Mouse (Mus musculus): ENCODE measurements around the gene Olfr1282.
"Not testable (repeated sequence)": the region's sequence is repeated elsewhere in the genome, so short reads cannot be mapped to it uniquely, and the experiment has no call there.

Olfr1282 gene

DNA sequence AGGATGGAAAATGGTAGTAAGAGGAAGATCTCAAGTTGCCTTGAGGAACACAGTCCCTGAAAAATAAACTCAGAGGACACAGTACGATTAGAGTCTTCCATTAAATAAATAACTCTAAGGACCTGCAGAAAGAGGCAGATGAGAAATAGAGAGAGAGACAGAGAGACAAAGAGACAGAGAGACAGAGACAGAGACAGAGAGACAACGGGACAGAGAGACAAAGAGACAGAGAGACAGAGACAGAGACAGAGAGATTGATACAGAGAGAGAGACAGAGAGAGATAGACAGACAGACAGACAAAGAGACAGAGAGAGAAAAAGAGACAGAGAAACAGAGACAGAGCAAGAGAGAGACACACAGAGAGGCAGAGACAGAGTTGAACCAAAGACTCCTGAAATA lies at the start of gene Olfr1282:
Gene Olfr1282, minus strand, starts transcription at position 101 of the 400 bp plus-strand sequence.
- no peak for DNase-seq (ENCODE audit: low read depth)

DNA sequence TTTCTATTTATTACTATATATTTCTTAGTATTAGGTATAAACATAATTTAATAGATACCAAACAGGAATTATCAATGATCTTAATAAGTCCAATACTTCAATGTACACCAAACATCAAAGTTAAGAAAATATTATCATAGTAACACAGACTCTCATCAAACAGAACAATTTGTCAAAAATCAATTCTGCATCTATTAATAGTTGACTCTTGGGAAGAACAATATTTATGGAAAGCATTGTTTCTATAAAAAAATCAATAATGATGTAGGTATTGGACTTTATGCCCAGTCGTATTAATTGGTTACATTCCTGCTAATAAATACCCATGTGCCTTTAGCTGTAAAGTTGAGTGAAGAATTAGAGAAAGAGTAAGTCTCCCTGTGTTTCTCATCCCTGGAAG lies 39.3 kb upstream of the Olfr1282 start, which contains the start of gene Olfr1284:
Gene Olfr1284, plus strand, starts transcription at position 301 of the 400 bp plus-strand sequence.
- no peak for DNase-seq (ENCODE audit: low read depth)

GRCm38 (mm10) chr2:111366490-111366889 lies 30.6 kb upstream of the Olfr1282 start, which contains the start of gene Olfr1283:
Olfr1283 (plus strand) TSS chr2:111366790.
- DNase-seq (ENCODE audit: low read depth): no peak

DNA sequence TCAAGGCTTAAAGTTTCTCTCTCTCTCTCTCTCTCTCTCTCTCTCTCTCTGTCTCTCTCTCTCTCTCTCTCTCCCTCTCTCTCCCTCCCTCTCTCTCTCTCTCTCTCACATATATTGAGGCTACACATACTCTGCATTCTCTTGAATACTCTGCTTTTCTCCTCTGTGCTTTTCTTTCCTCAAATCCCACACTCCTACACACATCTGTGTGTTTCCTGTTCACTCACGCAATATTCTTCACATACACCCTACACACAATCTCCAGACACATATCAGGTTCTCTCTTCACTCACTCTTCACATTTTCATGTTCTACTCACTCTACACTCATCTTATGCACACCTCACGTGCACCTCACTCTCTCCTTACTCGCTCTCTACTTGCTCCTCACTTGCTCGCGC lies 2.2 kb downstream of the Olfr1282 start:
- DNase-seq (ENCODE audit: low read depth): not testable (repeated sequence)

- DNase-seq (ENCODE audit: low read depth): no peak
Measured at GRCm38 (mm10) chr2:111326220-111326619, 9.7 kb downstream of the Olfr1282 start, which contains the start of gene Olfr1281. Olfr1281 (plus strand) TSS chr2:111326520.

- DNase-seq (ENCODE audit: low read depth): no peak
Measured at GRCm38 (mm10) chr2:111313717-111314116, 22.2 kb downstream of the Olfr1282 start, which contains the start of gene Olfr1280. Olfr1280 (plus strand) TSS chr2:111314017.

- DNase-seq (ENCODE audit: low read depth): no peak
Measured at GRCm38 (mm10) chr2:111300374-111300773, 35.5 kb downstream of the Olfr1282 start, which contains the start of gene Olfr1279. Olfr1279 (plus strand) TSS chr2:111300635.

GRCm38 (mm10) chr2:111298541-111298940 lies 37.3 kb downstream of the Olfr1282 start:
- no peak for DNase-seq (ENCODE audit: low read depth)

GRCm38 (mm10) chr2:111289836-111290235 lies 46.0 kb downstream of the Olfr1282 start, which contains the start of gene Olfr1278:
Olfr1278 (plus strand) TSS chr2:111290136.
- DNase-seq (ENCODE audit: low read depth): no peak
